Mouse (Mus musculus): Measurements from ENCODE around the gene Gm20521.

The Gm20521 gene

GRCm38 (mm10) chr14:54883154-54884021, at the start of gene Gm20521, which contains the start of gene Bcl2l2:
Gene Gm20521 (plus strand): TSS chr14:54883441.
Gene Bcl2l2 (plus strand): TSS chr14:54883377.
- peak; percentile 75 for DNase-seq

DNA sequence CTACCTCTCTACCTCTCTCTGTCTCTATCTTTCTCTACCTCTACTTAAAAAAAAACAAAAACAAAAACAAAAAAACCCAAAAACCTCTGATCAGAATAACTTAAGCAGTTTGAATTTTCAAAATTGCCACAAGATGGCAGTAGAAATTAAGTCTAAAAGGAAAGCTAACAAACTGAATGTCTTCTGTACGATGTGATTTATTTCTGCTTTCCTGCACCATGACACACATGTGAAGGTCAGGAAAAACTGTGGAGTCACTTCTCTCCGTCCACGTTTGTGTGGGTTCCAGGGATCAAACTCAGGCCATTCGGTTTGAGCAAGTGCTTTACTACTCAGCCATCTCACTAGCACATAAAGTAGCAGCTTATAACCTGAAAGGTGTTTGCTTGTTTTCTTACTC, 39.8 kb upstream of the Gm20521 start:
- DNase-seq = no peak

GRCm38 (mm10) chr14:54855726-54856125, 27.5 kb upstream of the Gm20521 start:
- no peak for DNase-seq

GRCm38 (mm10) chr14:54856703-54857102, 26.5 kb upstream of the Gm20521 start:
- DNase-seq = no peak

- no peak for DNase-seq
Observed at GRCm38 (mm10) chr14:54857891-54858290, 25.4 kb upstream of the Gm20521 start.

- peak; percentile 55 for DNase-seq
Observed at GRCm38 (mm10) chr14:54860511-54860910, 22.7 kb upstream of the Gm20521 start.

DNA sequence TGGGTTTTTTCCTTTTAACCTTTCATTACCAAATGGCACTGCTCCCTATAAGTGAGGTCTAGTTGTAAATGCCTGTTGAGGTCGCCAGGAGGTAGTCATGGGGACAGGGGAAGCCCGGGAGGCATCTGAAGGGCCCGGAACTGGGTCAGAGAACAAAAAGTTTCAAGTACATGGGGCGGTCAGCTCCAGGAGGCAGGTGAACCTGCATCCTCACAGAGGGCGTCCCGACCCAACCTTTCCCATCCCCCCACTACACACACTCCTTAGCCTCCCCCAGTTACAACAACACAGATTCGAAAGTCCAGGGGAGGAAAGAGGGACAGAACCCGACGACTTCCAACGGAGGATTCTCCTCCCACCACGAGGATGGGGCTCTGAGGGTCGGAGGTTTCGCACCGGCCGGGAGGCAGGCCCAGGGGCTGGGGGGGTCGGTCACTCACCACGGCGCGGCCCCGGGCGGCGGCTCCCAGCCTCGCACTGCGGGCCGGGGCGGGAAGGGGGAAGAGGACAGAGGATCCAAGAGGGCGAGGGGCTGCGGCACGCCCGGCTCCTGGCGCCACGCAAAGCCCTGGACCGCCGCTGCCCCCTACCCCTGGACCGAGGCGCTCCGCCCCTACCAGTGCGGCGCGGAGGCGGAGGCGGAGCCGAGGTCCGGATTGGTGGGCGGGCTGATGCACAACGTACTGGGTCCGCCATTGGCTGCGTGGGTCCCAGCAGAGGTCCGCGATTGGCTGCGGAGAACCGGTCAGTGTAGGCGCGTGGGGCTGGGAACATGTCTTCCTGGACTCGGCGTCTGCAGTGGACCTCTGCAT, 19.5 kb upstream of the Gm20521 start:
- peak; percentile 96 for DNase-seq

DNA sequence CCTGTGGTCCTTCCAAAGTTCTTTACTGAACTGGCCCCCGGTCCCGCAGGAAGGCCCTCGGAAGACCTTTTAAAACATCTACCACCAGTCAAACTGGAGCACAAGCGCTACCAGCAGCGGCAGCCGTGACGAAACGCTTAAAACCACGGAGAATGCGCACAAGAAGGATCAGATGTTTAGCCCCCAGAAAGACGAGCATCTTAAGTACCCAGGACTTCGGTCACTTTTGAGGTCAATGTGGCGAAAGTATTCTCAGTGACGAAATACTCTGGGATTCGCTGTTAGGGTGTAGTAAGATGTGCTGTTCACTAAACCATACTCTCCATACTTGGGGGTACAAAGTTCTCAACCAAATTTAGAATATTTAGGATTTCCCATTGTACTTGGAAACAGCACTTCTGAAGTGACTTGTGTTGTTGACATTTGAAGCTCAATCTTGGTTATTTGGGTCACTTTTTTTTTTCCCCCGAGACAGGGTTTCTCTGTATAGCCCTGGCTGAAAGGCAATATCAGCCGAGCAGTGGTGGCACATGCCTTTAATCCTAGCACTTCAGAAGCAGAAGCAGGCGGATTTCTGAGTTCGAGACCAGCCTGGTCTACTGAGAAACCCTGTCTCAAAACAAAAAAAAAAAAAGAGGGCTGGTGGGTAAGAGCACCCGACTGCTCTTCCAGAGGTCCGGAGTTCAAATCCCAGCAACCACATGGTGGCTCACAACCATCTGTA, 18.8 kb upstream of the Gm20521 start:
- no peak for DNase-seq

- DNase-seq = no peak
Observed at GRCm38 (mm10) chr14:54865626-54866025, 17.6 kb upstream of the Gm20521 start.

GRCm38 (mm10) chr14:54866268-54866667, 17.0 kb upstream of the Gm20521 start:
- DNase-seq = no peak

GRCm38 (mm10) chr14:54866936-54867335, 16.3 kb upstream of the Gm20521 start:
- no peak for DNase-seq

- no peak for DNase-seq
Observed at GRCm38 (mm10) chr14:54868026-54868425, 15.2 kb upstream of the Gm20521 start.

- no peak for DNase-seq
Observed at GRCm38 (mm10) chr14:54870861-54871260, 12.4 kb upstream of the Gm20521 start, which contains the start of gene Homez. Gene Homez (minus strand): TSS chr14:54870961.

DNA sequence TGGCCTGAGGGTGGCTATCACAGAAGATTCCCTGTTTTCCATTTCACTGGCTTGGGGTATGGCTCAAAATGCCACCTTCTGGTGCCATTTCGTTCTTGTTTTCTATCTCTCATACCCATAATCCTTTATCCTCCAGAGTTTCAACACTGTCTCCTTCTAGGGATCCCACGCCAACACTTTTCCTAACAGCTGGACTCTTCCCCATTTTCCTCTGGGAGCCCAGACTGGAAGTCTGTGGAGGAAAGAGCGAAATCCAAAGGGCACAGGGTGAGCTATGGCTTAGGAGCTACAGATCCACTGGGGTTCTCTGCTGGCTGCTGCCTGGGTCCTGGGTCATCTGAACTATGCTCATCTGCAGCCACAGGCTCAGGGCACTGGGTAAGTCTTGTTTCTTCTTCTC, 9.1 kb upstream of the Gm20521 start:
- no peak for DNase-seq

GRCm38 (mm10) chr14:54875844-54876538, 7.2 kb upstream of the Gm20521 start:
- peak; percentile 70 for DNase-seq

DNA sequence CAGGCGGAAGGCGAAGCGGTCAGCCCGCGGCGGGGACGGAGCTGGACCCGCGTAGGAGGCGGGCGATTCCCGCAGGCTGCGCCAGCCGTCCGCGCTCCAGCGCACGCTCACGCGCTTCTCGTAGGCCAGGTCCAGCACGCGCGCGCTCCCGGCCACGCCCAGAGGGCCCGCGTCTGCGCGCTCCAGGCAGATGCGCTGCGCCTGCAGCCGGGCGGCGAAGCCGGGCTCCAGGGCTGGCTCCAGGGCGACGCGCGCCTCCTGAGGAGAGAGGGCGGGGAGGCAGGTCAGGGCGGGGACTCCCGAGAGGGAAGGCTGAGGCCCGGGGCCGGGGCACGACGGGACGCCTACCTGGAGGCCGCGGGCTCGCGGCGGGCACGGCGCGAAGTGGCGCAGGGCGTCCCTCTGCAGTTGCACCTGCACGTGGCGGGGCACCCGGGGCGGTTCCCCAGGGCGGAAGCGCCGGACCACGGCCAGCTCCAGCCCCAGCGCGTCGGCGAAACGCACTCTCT, 6.6 kb upstream of the Gm20521 start:
- peak; percentile 95 for DNase-seq

GRCm38 (mm10) chr14:54877048-54877715, 6.1 kb upstream of the Gm20521 start, which contains the start of gene Ppp1r3e:
Gene Ppp1r3e (minus strand): TSS chr14:54877550.
- peak; percentile 75 for DNase-seq

GRCm38 (mm10) chr14:54884022-54884712, 926 bp downstream of the Gm20521 start:
- no peak for DNase-seq

DNA sequence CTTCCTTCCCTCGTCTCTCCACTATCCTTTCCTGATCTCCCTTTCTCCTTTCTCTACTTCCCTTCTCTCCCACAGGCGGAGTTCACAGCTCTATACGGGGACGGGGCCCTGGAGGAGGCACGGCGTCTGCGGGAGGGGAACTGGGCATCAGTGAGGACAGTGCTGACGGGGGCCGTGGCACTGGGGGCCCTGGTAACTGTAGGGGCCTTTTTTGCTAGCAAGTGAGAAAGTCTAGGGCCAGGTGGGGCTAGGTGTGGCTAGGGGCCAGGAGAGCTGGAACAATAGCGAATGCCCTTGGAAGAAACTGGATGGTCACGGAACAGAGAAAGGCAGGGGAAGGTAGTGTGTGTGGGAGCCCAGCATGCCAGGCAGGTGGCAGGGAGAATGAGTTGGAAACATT, 2.1 kb downstream of the Gm20521 start:
- no peak for DNase-seq

DNA sequence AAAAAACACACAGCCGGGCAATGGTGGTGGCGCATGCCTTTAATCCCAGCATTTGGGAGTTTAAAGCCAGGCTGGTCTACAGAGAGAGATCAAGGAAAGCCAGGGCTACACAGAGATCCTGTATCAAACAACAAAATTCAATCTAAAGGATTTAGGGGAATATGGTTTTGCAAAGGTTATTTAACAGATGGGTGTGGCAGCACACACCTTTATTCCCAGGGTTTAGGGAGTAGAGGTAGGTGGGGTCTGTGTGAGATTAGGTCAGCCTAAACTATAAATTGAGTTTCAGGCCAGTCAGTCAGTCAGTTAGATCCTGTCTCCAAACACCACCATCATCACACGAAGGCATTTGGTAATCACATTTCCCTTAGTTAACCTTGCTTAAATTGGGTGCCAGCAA, 9.0 kb downstream of the Gm20521 start, which contains the start of gene Pabpn1:
Gene Pabpn1 (plus strand): TSS at position 301 of the 400 bp plus-strand sequence.
- no peak for DNase-seq

Measured in right cerebral cortex, adult 18-20 months (tissue).